Mouse (Mus musculus) spleen, adult 2 months (tissue): ENCODE measurements around the gene Shc2. TPM values are rescaled to one million over a fixed set of nuclear protein-coding genes. Genes with fewer than 3 reads are reported as not detected.

ENCODE experiments used
- DNase-seq, 2 experiments: peaks; one replicate each; pipeline versions ENCODE4 v3.0.0 to v3.0.0-alpha.2; 2012 to 2021; ENCODE audit warnings: low spot score in 2 of 2, low read depth in 1 of 2
- H3K27ac ChIP-seq: fragments of 200-500 bp; 2 replicates; pipeline ENCODE4 v1.5.1; 2012; ENCODE audit warnings: low read length, inconsistent platforms; ENCODE audit not compliant: insufficient read depth
- H3K27me3 ChIP-seq: fragments of 200-500 bp; 2 replicates; pipeline ENCODE4 v1.6.1; 2012; ENCODE audit warnings: mild to moderate bottlenecking, moderate library complexity, low read length, inconsistent platforms; ENCODE audit not compliant: control insufficient read depth, insufficient read depth
- H3K36me3 ChIP-seq: fragments of 200-500 bp; 2 replicates; pipeline ENCODE4 v1.6.1; 2012; ENCODE audit warnings: mild to moderate bottlenecking, low read length, inconsistent platforms; ENCODE audit not compliant: control insufficient read depth, insufficient read depth
- H3K4me1 ChIP-seq: fragments of 200-500 bp; 2 replicates; pipeline ENCODE4 v1.6.1; 2011; ENCODE audit warnings: inconsistent platforms; ENCODE audit not compliant: control insufficient read depth, insufficient read depth, insufficient read length
- H3K4me3 ChIP-seq: fragments of 200-500 bp; 2 replicates; pipeline ENCODE4 v1.5.1; 2011; ENCODE audit warnings: mild to moderate bottlenecking, inconsistent platforms; ENCODE audit not compliant: insufficient read depth, insufficient read length; ENCODE audit errors: extremely low read depth
- CTCF ChIP-seq: fragments of 200-500 bp; IDR thresholded peaks from 2 replicates; pipeline ENCODE4 v1.5.1; 2011; ENCODE audit warnings: mild to moderate bottlenecking, inconsistent platforms; ENCODE audit not compliant: insufficient read depth, insufficient read length, insufficient replicate concordance; ENCODE audit errors: extremely low read depth
- POLR2A ChIP-seq: fragments of 200-500 bp; IDR thresholded peaks from 2 replicates; pipeline ENCODE4 v1.6.1; 2011; ENCODE audit warnings: low read depth, low read length, inconsistent platforms
- WGBS: fragments of 180-500 bp; shearing (Covaris S2); methylation state at CpG from one replicate; pipeline ENCODE4 v1.1.7; 2018; 5-methylcytosine and 5-hydroxymethylcytosine counted together
- polyA plus RNA-seq: library from polyadenylated mRNA; depleted of rRNA; stranded (reverse); fragments of >200 nt; gene quantifications from 2 replicates; pipeline ENCODE4 v1.2.3, GENCODE M21; 2012

Gene Shc2
- polyA plus RNA-seq, 1 experiment: 1.3 TPM

DNA sequence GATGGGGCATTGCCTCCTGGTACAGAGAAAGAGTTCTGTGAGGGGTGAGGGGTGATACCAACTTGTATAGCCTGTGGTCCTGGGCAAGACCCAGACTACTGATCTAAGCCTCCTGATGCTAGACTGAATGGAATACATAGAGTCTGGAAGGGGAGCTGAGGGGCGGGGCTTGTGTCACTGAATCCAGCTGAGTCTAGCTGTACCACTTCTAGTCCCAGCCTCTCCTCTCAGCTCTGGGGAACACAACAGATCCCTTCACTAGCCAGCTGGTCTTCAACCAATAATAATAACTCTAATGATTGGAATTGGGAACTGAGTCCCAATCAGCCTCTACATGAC, 23.4 kb downstream of the Shc2 start:
- Histone ChIP-seq H3K36me3 (no peaks in the 10 kb centered on the region), H3K27ac (no peak overlapping the region), H3K4me3 (no peak overlapping the region), H3K27me3 (peaks cover 14% of the 10 kb centered on the region), H3K4me1 (peaks cover 8% of the 10 kb centered on the region)
- TF ChIP-seq POLR2A (no peak), CTCF (no peak)
- 94% methylated on average over 1 of the region's 1 CpGs for WGBS
- no peak for DNase-seq

DNA sequence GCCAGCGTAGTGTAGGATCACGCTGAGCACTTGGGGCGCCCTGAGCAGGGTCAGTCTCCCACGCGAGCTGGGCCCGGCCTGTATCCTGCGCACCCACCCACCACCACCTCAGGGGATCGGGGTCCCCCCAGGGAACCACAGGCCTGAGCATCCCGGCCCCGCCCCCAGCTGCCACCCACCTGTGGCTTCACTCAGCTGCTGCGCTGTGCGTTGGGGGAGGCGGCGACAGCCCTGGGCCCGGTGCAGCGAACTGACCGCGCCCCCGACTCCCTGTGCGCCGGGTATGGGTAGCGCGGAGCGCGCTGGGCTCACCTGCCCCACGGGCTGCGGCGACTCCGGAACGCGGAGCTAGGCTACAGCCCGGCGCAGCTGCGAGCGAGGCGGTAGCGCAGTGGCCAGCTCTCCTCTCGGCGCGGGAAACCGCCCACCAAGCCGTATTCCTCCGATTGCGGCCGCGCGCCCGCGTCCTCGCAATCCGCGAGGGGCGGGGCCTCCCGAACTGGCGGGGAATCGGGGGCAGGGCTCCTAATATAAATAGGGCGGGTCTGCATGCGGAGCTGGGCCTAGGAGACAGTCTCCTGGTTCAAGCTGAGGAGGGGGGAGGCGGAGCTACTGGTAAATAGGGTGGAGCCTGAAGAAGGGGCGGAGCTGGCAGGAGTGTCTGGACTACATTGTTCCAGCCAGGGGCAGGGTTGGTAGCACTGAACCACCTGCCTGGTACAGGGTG, 24.0 kb downstream of the Shc2 start, which contains the start of gene C2cd4c:
C2cd4c (minus strand) TSS at position 448 of the 727 bp plus-strand sequence.
- H3K4me3 ChIP-seq: peak within 1 kb of the TSS; percentile 41; the same call in 1 of the 2 replicates
- no peak for DNase-seq
- 3% methylated on average over 55 of the region's 60 CpGs for WGBS

DNA sequence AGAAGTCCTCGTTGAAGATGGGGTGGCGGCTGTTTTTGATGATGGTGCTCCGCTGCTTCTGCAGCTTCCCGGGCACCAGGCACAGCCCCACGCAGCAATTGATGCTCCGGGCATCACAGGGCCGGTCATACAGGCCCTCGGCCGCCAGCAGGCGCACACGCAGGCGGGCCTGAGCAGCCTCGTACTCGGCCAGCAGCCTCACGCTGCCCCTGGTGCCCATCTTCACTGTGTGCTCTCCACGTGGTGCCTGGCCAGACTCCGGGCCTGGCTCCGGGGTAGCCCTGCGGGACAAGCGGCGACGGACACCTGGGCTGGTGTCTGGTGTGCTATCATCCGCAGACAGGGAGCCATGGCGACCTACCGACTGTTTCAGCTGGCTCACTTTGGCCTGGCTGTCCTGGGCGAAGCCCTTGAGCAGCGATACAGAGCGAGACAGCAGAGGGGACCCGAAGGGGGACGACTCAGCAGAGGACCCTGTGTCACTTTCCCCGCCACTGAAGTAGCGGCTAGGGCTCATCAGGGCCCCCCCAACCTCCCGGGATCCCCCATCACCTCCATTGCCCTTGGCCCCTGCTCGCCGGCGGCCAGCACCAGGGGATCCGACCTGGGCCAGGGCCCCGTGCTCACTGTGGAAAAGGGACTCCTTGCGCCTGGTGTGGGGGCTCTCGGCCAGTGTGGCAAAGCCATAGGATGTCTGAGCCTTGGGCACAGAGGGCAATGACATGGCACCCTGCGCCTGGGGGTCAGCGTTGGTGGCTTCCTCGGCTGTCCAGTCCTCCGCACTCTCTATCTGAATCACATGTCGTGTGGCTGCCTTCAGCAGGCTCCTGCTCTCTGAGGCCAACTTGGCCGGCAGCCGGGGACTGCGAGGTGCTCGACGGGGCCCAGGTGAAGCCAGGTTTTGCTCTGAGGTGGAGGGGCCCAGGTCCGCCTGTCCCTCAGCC, 25.3 kb downstream of the Shc2 start:
- no peaks in the 10 kb centered on the region for H3K36me3 ChIP-seq
- H3K4me1 ChIP-seq: peaks cover 8% of the 10 kb centered on the region
- WGBS: 16% methylated on average over 51 of the region's 51 CpGs
- DNase-seq: no peak
- peaks cover 14% of the 10 kb centered on the region for H3K27me3 ChIP-seq
- no peak overlapping the region for H3K27ac ChIP-seq
- H3K4me3 ChIP-seq: no peak overlapping the region
- TF ChIP-seq POLR2A (no peak), CTCF (no peak)

More for the DNA sequence above, 24.0 kb downstream of the Shc2 start, which contains the start of gene C2cd4c:
- Histone ChIP-seq H3K27me3 (peaks cover 14% of the 10 kb centered on the region), H3K4me1 (peaks cover 8% of the 10 kb centered on the region), H3K27ac (no peak within 1 kb of the TSS), H3K36me3 (no peaks in the 10 kb centered on the region)
- TF ChIP-seq POLR2A (no peak), CTCF (no peak)

DNA sequence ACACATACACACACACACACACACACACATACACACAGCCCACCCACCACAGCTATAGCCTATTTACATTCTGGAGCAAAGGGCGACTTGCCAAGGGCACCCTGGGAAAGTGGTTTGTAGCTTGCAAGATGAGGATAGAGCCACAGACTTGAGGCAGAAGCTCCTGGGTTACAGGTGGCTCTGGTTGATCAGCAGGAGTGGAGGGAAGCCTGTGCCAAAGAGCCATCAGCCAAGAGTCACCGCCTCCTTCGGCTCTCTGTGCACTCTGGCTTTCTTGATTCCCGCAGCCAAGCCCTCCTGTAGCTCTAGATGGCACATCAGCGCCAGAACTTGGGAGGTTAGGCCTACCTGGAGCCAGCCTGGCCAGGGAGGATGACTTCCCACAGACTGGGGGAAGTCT, 26.4 kb downstream of the Shc2 start:
- peaks cover 14% of the 10 kb centered on the region for H3K27me3 ChIP-seq
- no peak overlapping the region for H3K4me3 ChIP-seq
- no peak for DNase-seq
- no peak overlapping the region for H3K27ac ChIP-seq
- H3K36me3 ChIP-seq: no peaks in the 10 kb centered on the region
- peaks cover 8% of the 10 kb centered on the region for H3K4me1 ChIP-seq
- 57% methylated on average over 5 of the region's 5 CpGs for WGBS
- TF ChIP-seq CTCF: no peak
- no peak for TF ChIP-seq POLR2A

DNA sequence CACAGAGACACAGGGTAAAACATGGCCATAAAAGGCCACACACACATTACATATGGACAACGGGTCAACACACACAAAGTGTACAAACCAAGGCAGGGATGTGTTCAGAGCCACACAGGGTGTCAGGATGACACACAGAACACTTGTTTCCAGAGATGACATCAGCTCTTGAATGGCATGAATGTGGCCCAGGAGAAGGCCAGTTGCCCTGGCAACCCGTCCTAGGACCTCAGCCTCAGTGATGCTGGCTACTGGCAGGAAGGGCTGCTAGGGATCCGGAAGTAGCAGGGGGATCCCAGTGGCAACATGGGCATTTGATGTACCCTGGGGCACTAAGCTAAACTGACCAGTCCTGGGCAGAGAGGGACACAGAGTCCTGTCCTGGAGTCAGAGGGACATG, 28.4 kb downstream of the Shc2 start:
- no peak overlapping the region for H3K27ac ChIP-seq
- no peak overlapping the region for H3K4me3 ChIP-seq
- no peak for TF ChIP-seq CTCF
- no peak for TF ChIP-seq POLR2A
- WGBS: 79% methylated on average over 3 of the region's 3 CpGs
- H3K27me3 ChIP-seq: peaks cover 14% of the 10 kb centered on the region
- H3K4me1 ChIP-seq: peaks cover 8% of the 10 kb centered on the region
- H3K36me3 ChIP-seq: no peaks in the 10 kb centered on the region
- no peak for DNase-seq

DNA sequence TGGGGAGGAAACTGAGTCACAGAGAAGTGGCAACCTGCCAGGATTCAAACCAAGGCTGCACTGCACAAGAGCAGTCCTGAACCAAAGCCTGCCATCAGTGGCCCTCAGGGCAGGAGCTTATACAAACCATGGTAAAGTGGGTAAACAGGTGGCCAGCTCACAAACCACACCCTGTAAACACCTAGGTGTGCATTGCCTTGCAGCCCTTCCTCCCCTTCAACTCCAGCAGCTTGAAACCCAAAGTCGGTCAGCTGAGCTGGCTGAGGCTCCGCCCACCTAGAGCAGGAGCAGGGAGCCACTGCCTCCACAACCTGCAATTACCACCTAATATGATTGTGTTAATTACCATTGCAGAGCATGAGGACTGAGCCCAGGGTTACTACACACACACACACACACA, 29.8 kb downstream of the Shc2 start:
- DNase-seq: no peak
- H3K27me3 ChIP-seq: peaks cover 6% of the 10 kb centered on the region

More for the DNA sequence above, 29.8 kb downstream of the Shc2 start:
- no peaks in the 10 kb centered on the region for H3K36me3 ChIP-seq
- no peak overlapping the region for H3K4me3 ChIP-seq
- TF ChIP-seq CTCF: no peak
- no peak for TF ChIP-seq POLR2A
- H3K27ac ChIP-seq: no peak overlapping the region
- 49% methylated on average over 2 of the region's 2 CpGs for WGBS
- no peaks in the 10 kb centered on the region for H3K4me1 ChIP-seq
